Mouse (Mus musculus) megakaryocyte, adult 5-6 weeks (primary cell): Measurements from ENCODE around the gene Cks1brt. TPM values are rescaled to one million over a fixed set of nuclear protein-coding genes. Genes with fewer than 3 reads are reported as not detected.
"Not testable (repeated sequence)": the region's sequence is repeated elsewhere in the genome, so short reads cannot be mapped to it uniquely, and the experiment has no call there.

Experiments
- ATAC-seq: 2 replicates; pipeline ENCODE4 v1.8.0; 2016; ENCODE audit warnings: mild to moderate bottlenecking, inconsistent platforms; ENCODE audit not compliant: poor library complexity, severe bottlenecking
- total RNA-seq, 2 experiments: library from RNA; stranded (forward) in 1 of 2; stranded (reverse) in 1 of 2; fragments of 153-499, 151-499 nt in 1 of 2; fragments of 221-1000, 200-1000 nt in 1 of 2; gene quantifications; 2 replicates each; pipeline versions ENCODE4 v1.2.3 to v1.2.4; 2015 to 2017

Cks1brt gene
- total RNA-seq (2015) (not detected in 2 replicates), total RNA-seq (2017) (not detected in 2 replicates)

GRCm38 (mm10) chr8:85151624-85152023 lies at the start of gene Cks1brt:
TSS of gene Cks1brt (plus strand) at chr8:85151924.
- ATAC-seq: no peak

GRCm38 (mm10) chr8:85113241-85113640 lies 38.5 kb upstream of the Cks1brt start:
- ATAC-seq: no peak

- no peak for ATAC-seq
Observed at GRCm38 (mm10) chr8:85115501-85115900, 36.2 kb upstream of the Cks1brt start.

GRCm38 (mm10) chr8:85116984-85117383 lies 34.7 kb upstream of the Cks1brt start:
- no peak for ATAC-seq

- peak; percentile 40; the same call in 1 of the 2 replicates for ATAC-seq
Observed at GRCm38 (mm10) chr8:85119052-85119981, 32.4 kb upstream of the Cks1brt start.

- ATAC-seq: not testable (repeated sequence)
Observed at GRCm38 (mm10) chr8:85120251-85120650, 31.5 kb upstream of the Cks1brt start.

GRCm38 (mm10) chr8:85122995-85123394 lies 28.7 kb upstream of the Cks1brt start, which contains the start of gene Zfp791:
TSS of gene Zfp791 (minus strand) at chr8:85123095.
- ATAC-seq: no peak

GRCm38 (mm10) chr8:85123691-85124090 lies 28.0 kb upstream of the Cks1brt start:
- ATAC-seq: no peak

GRCm38 (mm10) chr8:85132335-85132734 lies 19.4 kb upstream of the Cks1brt start:
- no peak for ATAC-seq

GRCm38 (mm10) chr8:85135690-85136089 lies 16.0 kb upstream of the Cks1brt start:
- not testable (repeated sequence) for ATAC-seq

- ATAC-seq: peak; percentile 100
Observed at GRCm38 (mm10) chr8:85142516-85142915, 9.2 kb upstream of the Cks1brt start.

GRCm38 (mm10) chr8:85171291-85171690 lies 19.6 kb downstream of the Cks1brt start:
- ATAC-seq: peak; percentile 56; the same call in 1 of the 2 replicates

GRCm38 (mm10) chr8:85175892-85176291 lies 24.2 kb downstream of the Cks1brt start:
- ATAC-seq: no peak

- no peak for ATAC-seq
Observed at GRCm38 (mm10) chr8:85192346-85192745, 40.6 kb downstream of the Cks1brt start.

GRCm38 (mm10) chr8:85220220-85220619 lies 68.5 kb downstream of the Cks1brt start:
- no peak for ATAC-seq

GRCm38 (mm10) chr8:85220992-85221391 lies 69.3 kb downstream of the Cks1brt start:
- ATAC-seq: no peak

Other genes with a start within 250 kb of the Cks1brt start
- 2.0 and 5.2 TPM in 2 replicates for gene Klf1, start 250.0 kb upstream of the Cks1brt start, total RNA-seq (2015)
- 1.8 and 8.7 TPM in 2 replicates for gene Klf1, start 250.0 kb upstream of the Cks1brt start, total RNA-seq (2017)
- 15.2 and 30.1 TPM in 2 replicates for gene Dnase2a, start 243.4 kb upstream of the Cks1brt start, total RNA-seq (2015)
- gene Dnase2a, start 243.4 kb upstream of the Cks1brt start, total RNA-seq (2017): 27.4 and 39.0 TPM in 2 replicates
- 0.02 TPM in 1 of 2 replicates, not detected in the other for gene Mast1, start 214.6 kb upstream of the Cks1brt start, total RNA-seq (2015)
- 0.07 and 0.08 TPM in 2 replicates for gene Mast1, start 214.6 kb upstream of the Cks1brt start, total RNA-seq (2017)
- not detected in 2 replicates for gene Rtbdn, start 204.9 kb upstream of the Cks1brt start, total RNA-seq (2015)
- not detected in 2 replicates for gene Rtbdn, start 204.9 kb upstream of the Cks1brt start, total RNA-seq (2017)
- 3.2 TPM in 1 of 2 replicates, not detected in the other for gene Gm49661, start 182.5 kb upstream of the Cks1brt start, total RNA-seq (2015)
- not detected in 2 replicates for gene Gm49661, start 182.5 kb upstream of the Cks1brt start, total RNA-seq (2017)
- 180 and 184 TPM in 2 replicates for gene Prdx2, start 182.3 kb upstream of the Cks1brt start, total RNA-seq (2015)
- 230 and 256 TPM in 2 replicates for gene Prdx2, start 182.3 kb upstream of the Cks1brt start, total RNA-seq (2017)
- gene Rnaseh2a, start 182.2 kb upstream of the Cks1brt start, total RNA-seq (2015): 56.8 and 75.8 TPM in 2 replicates
- gene Rnaseh2a, start 182.2 kb upstream of the Cks1brt start, total RNA-seq (2017): 41.1 and 49.0 TPM in 2 replicates
- gene Junb, start 173.2 kb upstream of the Cks1brt start, total RNA-seq (2015): 45.5 and 60.4 TPM in 2 replicates
- 110 and 125 TPM in 2 replicates for gene Junb, start 173.2 kb upstream of the Cks1brt start, total RNA-seq (2017)
- gene Hook2, start 161.3 kb upstream of the Cks1brt start, total RNA-seq (2015): 0.82 and 1.1 TPM in 2 replicates
- 3.1 and 6.6 TPM in 2 replicates for gene Hook2, start 161.3 kb upstream of the Cks1brt start, total RNA-seq (2017)
- 0.07 TPM in 1 of 2 replicates, not detected in the other for gene Best2, start 137.4 kb upstream of the Cks1brt start, total RNA-seq (2015)
- gene Best2, start 137.4 kb upstream of the Cks1brt start, total RNA-seq (2017): not detected in 2 replicates
- gene Asna1, start 126.6 kb upstream of the Cks1brt start, total RNA-seq (2015): 52.5 and 64.0 TPM in 2 replicates
- gene Asna1, start 126.6 kb upstream of the Cks1brt start, total RNA-seq (2017): 61.2 and 65.5 TPM in 2 replicates
- 138 and 141 TPM in 2 replicates for gene Trir, start 125.1 kb upstream of the Cks1brt start, total RNA-seq (2015)
- gene Trir, start 125.1 kb upstream of the Cks1brt start, total RNA-seq (2017): 411 and 422 TPM in 2 replicates
- gene Tnpo2, start 115.0 kb upstream of the Cks1brt start, total RNA-seq (2015): 13.2 and 18.8 TPM in 2 replicates
- 13.1 and 17.7 TPM in 2 replicates for gene Tnpo2, start 115.0 kb upstream of the Cks1brt start, total RNA-seq (2017)
- 2.1 and 4.1 TPM in 2 replicates for gene Fbxw9, start 91.9 kb upstream of the Cks1brt start, total RNA-seq (2015)
- gene Fbxw9, start 91.9 kb upstream of the Cks1brt start, total RNA-seq (2017): 3.0 and 3.2 TPM in 2 replicates
- gene Gm5741, start 83.9 kb upstream of the Cks1brt start, total RNA-seq (2015): not detected in 2 replicates
- not detected in 2 replicates for gene Gm5741, start 83.9 kb upstream of the Cks1brt start, total RNA-seq (2017)
- 50.9 and 55.1 TPM in 2 replicates for gene Dhps, start 80.2 kb upstream of the Cks1brt start, total RNA-seq (2015)
- gene Dhps, start 80.2 kb upstream of the Cks1brt start, total RNA-seq (2017): 26.9 and 30.2 TPM in 2 replicates
- 116 and 119 TPM in 2 replicates for gene Wdr83os, start 71.2 kb upstream of the Cks1brt start, total RNA-seq (2015)
- 27.8 and 39.4 TPM in 2 replicates for gene Wdr83os, start 71.2 kb upstream of the Cks1brt start, total RNA-seq (2017)
- gene Wdr83, start 70.6 kb upstream of the Cks1brt start, total RNA-seq (2015): 17.0 and 20.5 TPM in 2 replicates
- gene Wdr83, start 70.6 kb upstream of the Cks1brt start, total RNA-seq (2017): 9.9 and 12.5 TPM in 2 replicates
- 204 TPM in 2 replicates for gene Man2b1, start 68.7 kb upstream of the Cks1brt start, total RNA-seq (2015)
- 159 and 161 TPM in 2 replicates for gene Man2b1, start 68.7 kb upstream of the Cks1brt start, total RNA-seq (2017)
- gene Zfp791, start 28.8 kb upstream of the Cks1brt start, total RNA-seq (2015): not detected in 2 replicates
- gene Zfp791, start 28.8 kb upstream of the Cks1brt start, total RNA-seq (2017): not detected in 2 replicates
- not detected in 2 replicates for gene Olfr371, start 74.1 kb downstream of the Cks1brt start, total RNA-seq (2015)
- gene Olfr371, start 74.1 kb downstream of the Cks1brt start, total RNA-seq (2017): not detected in 2 replicates
- gene Orc6, start 147.7 kb downstream of the Cks1brt start, total RNA-seq (2015): 62.3 and 68.5 TPM in 2 replicates
- gene Orc6, start 147.7 kb downstream of the Cks1brt start, total RNA-seq (2017): 59.6 and 62.7 TPM in 2 replicates
- gene Vps35, start 147.9 kb downstream of the Cks1brt start, total RNA-seq (2015): 167 and 184 TPM in 2 replicates
- 162 and 164 TPM in 2 replicates for gene Vps35, start 147.9 kb downstream of the Cks1brt start, total RNA-seq (2017)
- gene Mylk3, start 234.4 kb downstream of the Cks1brt start, total RNA-seq (2015): 0.20 and 0.43 TPM in 2 replicates
- 1.7 and 1.9 TPM in 2 replicates for gene Mylk3, start 234.4 kb downstream of the Cks1brt start, total RNA-seq (2017)